Mouse (Mus musculus): ENCODE measurements at regions not wholly inside any gene's neighbourhood (a gene's known extent, or its start where the extent isn't known, plus 50 kb on each side); places are given as distances from the start of the nearest gene placed in this dataset.

- DNase-seq (ENCODE audit: extremely low spot score, low spot score) = no peak
- 82% methylated on average over 10 of the region's 10 CpGs for WGBS
- no peaks in the 10 kb centered on the region for H3K27me3 ChIP-seq (ENCODE audit: poor library complexity, severe bottlenecking)
- H3K9me3 ChIP-seq = no peaks in the 10 kb centered on the region
- H3K4me3 ChIP-seq = no peak overlapping the region
- peaks cover 12% of the 10 kb centered on the region; the same call in 1 of the 2 replicates for H3K4me1 ChIP-seq
- no peak overlapping the region for H3K27ac ChIP-seq
- H3K36me3 ChIP-seq (replicated peaks) = no peaks in the 10 kb centered on the region
Measured at GRCm38 (mm10) chr5:133385374-133386349, 713.8 kb upstream of the Castor2 start.

- H3K9me3 ChIP-seq = no peaks in the 10 kb centered on the region
- H3K4me1 ChIP-seq = peaks cover 5% of the 10 kb centered on the region; the same call in 1 of the 2 replicates
- H3K27ac ChIP-seq = no peak overlapping the region
- WGBS = 81% methylated on average over 3 of the region's 3 CpGs
- DNase-seq (ENCODE audit: extremely low spot score, low spot score) = peak; percentile 28
- H3K4me3 ChIP-seq = no peak overlapping the region
- no peaks in the 10 kb centered on the region for H3K36me3 ChIP-seq (replicated peaks)
- H3K27me3 ChIP-seq (ENCODE audit: poor library complexity, severe bottlenecking) = no peaks in the 10 kb centered on the region
Measured at GRCm38 (mm10) chr5:133365771-133366170, 733.7 kb upstream of the Castor2 start.

GRCm38 (mm10) chr5:133347516-133347915 is 752.0 kb upstream of the Castor2 start:
- no peak for DNase-seq (ENCODE audit: extremely low spot score, low spot score)
- no peaks in the 10 kb centered on the region for H3K4me1 ChIP-seq
- no peak overlapping the region for H3K27ac ChIP-seq
- H3K36me3 ChIP-seq (replicated peaks) = no peaks in the 10 kb centered on the region
- H3K27me3 ChIP-seq (ENCODE audit: poor library complexity, severe bottlenecking) = no peaks in the 10 kb centered on the region
- no peaks in the 10 kb centered on the region for H3K9me3 ChIP-seq
- H3K4me3 ChIP-seq = no peak overlapping the region
- 82% methylated on average over 3 of the region's 3 CpGs for WGBS

GRCm38 (mm10) chr5:133341973-133342372 is 757.5 kb upstream of the Castor2 start:
- H3K9me3 ChIP-seq = no peaks in the 10 kb centered on the region
- H3K4me1 ChIP-seq = no peaks in the 10 kb centered on the region
- H3K27me3 ChIP-seq (ENCODE audit: poor library complexity, severe bottlenecking) = no peaks in the 10 kb centered on the region
- 80% methylated on average over 3 of the region's 3 CpGs for WGBS
- no peaks in the 10 kb centered on the region for H3K36me3 ChIP-seq (replicated peaks)
- H3K4me3 ChIP-seq = no peak overlapping the region
- no peak overlapping the region for H3K27ac ChIP-seq
- no peak for DNase-seq (ENCODE audit: extremely low spot score, low spot score)

- Histone ChIP-seq H3K27me3 (ENCODE audit: poor library complexity, severe bottlenecking) (no peaks in the 10 kb centered on the region), H3K36me3 (replicated peaks) (no peaks in the 10 kb centered on the region), H3K27ac (no peak overlapping the region), H3K4me1 (no peaks in the 10 kb centered on the region), H3K9me3 (no peaks in the 10 kb centered on the region), H3K4me3 (no peak overlapping the region)
- 71% methylated on average over 2 of the region's 2 CpGs for WGBS
- no peak for DNase-seq (ENCODE audit: extremely low spot score, low spot score)
Measured at GRCm38 (mm10) chr5:133320626-133321025, 777.5 kb upstream of the Auts2 start.

- H3K4me1 ChIP-seq = no peaks in the 10 kb centered on the region
- H3K4me3 ChIP-seq = no peak overlapping the region
- H3K36me3 ChIP-seq (replicated peaks) = no peaks in the 10 kb centered on the region
- H3K9me3 ChIP-seq = no peaks in the 10 kb centered on the region
- H3K27me3 ChIP-seq (ENCODE audit: poor library complexity, severe bottlenecking) = no peaks in the 10 kb centered on the region
- no peak overlapping the region for H3K27ac ChIP-seq
- no peak for DNase-seq (ENCODE audit: extremely low spot score, low spot score)
- WGBS = 90% methylated on average over 1 of the region's 1 CpGs
Measured at GRCm38 (mm10) chr5:133320206-133320605, 777.1 kb upstream of the Auts2 start.

GRCm38 (mm10) chr5:133314031-133314430 is 770.9 kb upstream of the Auts2 start:
- no peaks in the 10 kb centered on the region for H3K9me3 ChIP-seq
- H3K4me3 ChIP-seq = no peak overlapping the region
- DNase-seq (ENCODE audit: extremely low spot score, low spot score) = no peak
- H3K36me3 ChIP-seq (replicated peaks) = no peaks in the 10 kb centered on the region
- WGBS = 48% methylated on average over 7 of the region's 7 CpGs
- peaks cover 30% of the 10 kb centered on the region for H3K4me1 ChIP-seq
- H3K27me3 ChIP-seq (ENCODE audit: poor library complexity, severe bottlenecking) = peaks cover 9% of the 10 kb centered on the region
- H3K27ac ChIP-seq = no peak overlapping the region

- H3K4me3 ChIP-seq = no peak overlapping the region
- peaks cover 30% of the 10 kb centered on the region for H3K4me1 ChIP-seq
- peak; percentile 64 for DNase-seq (ENCODE audit: extremely low spot score, low spot score)
- no peaks in the 10 kb centered on the region for H3K36me3 ChIP-seq (replicated peaks)
- 20% methylated on average over 6 of the region's 6 CpGs for WGBS
- H3K27ac ChIP-seq = peak overlapping the region; percentile 72
- H3K27me3 ChIP-seq (ENCODE audit: poor library complexity, severe bottlenecking) = peaks cover 16% of the 10 kb centered on the region
- H3K9me3 ChIP-seq = no peaks in the 10 kb centered on the region
Measured at GRCm38 (mm10) chr5:133310979-133311890, 768.1 kb upstream of the Auts2 start.

- no peaks in the 10 kb centered on the region for H3K9me3 ChIP-seq
Measured at GRCm38 (mm10) chr5:133267887-133268286, 724.7 kb upstream of the Auts2 start.

GRCm38 (mm10) chr5:133267356-133267755 is 724.2 kb upstream of the Auts2 start:
- DNase-seq (ENCODE audit: extremely low spot score, low spot score) = no peak
- no peak overlapping the region for H3K4me3 ChIP-seq
- WGBS = 85% methylated on average over 2 of the region's 2 CpGs
- H3K4me1 ChIP-seq = no peaks in the 10 kb centered on the region
- H3K27ac ChIP-seq = no peak overlapping the region
- no peaks in the 10 kb centered on the region for H3K36me3 ChIP-seq (replicated peaks)
- H3K9me3 ChIP-seq = no peaks in the 10 kb centered on the region
- no peaks in the 10 kb centered on the region for H3K27me3 ChIP-seq (ENCODE audit: poor library complexity, severe bottlenecking)

More at GRCm38 (mm10) chr5:133267887-133268286, 724.7 kb upstream of the Auts2 start:
- Histone ChIP-seq H3K4me3 (no peak overlapping the region), H3K27me3 (ENCODE audit: poor library complexity, severe bottlenecking) (no peaks in the 10 kb centered on the region), H3K27ac (no peak overlapping the region), H3K36me3 (replicated peaks) (no peaks in the 10 kb centered on the region), H3K4me1 (no peaks in the 10 kb centered on the region)
- DNase-seq (ENCODE audit: extremely low spot score, low spot score) = no peak
- 83% methylated on average over 7 of the region's 7 CpGs for WGBS

- no peaks in the 10 kb centered on the region for H3K27me3 ChIP-seq (ENCODE audit: poor library complexity, severe bottlenecking)
- 91% methylated on average over 7 of the region's 7 CpGs for WGBS
- no peak for DNase-seq (ENCODE audit: extremely low spot score, low spot score)
- H3K4me3 ChIP-seq = no peak overlapping the region
- no peaks in the 10 kb centered on the region for H3K4me1 ChIP-seq
- no peaks in the 10 kb centered on the region for H3K9me3 ChIP-seq
- no peaks in the 10 kb centered on the region for H3K36me3 ChIP-seq (replicated peaks)
- H3K27ac ChIP-seq = no peak overlapping the region
Measured at GRCm38 (mm10) chr5:133264976-133265375, 721.8 kb upstream of the Auts2 start.

GRCm38 (mm10) chr5:133218801-133219200 is 675.7 kb upstream of the Auts2 start:
- H3K4me1 ChIP-seq = no peaks in the 10 kb centered on the region
- no peak for DNase-seq (ENCODE audit: extremely low spot score, low spot score)

More at GRCm38 (mm10) chr5:133218801-133219200, 675.7 kb upstream of the Auts2 start:
- Histone ChIP-seq H3K36me3 (replicated peaks) (no peaks in the 10 kb centered on the region), H3K27ac (no peak overlapping the region), H3K27me3 (ENCODE audit: poor library complexity, severe bottlenecking) (no peaks in the 10 kb centered on the region), H3K9me3 (no peaks in the 10 kb centered on the region), H3K4me3 (no peak overlapping the region)
- WGBS = 70% methylated on average over 3 of the region's 3 CpGs

Measured in forebrain, embryonic 10.5 days (tissue).